Mouse (Mus musculus): ENCODE data around the gene H2-T23. TPM values are rescaled to one million over a fixed set of nuclear protein-coding genes. Genes with fewer than 3 reads are reported as not detected.
A peak's percentile ranks its signal among the peaks of the same experiment; 100 is the strongest.

Gene H2-T23
- polyA plus RNA-seq, 1 experiment from 2014 or later, result 9.3 TPM

DNA sequence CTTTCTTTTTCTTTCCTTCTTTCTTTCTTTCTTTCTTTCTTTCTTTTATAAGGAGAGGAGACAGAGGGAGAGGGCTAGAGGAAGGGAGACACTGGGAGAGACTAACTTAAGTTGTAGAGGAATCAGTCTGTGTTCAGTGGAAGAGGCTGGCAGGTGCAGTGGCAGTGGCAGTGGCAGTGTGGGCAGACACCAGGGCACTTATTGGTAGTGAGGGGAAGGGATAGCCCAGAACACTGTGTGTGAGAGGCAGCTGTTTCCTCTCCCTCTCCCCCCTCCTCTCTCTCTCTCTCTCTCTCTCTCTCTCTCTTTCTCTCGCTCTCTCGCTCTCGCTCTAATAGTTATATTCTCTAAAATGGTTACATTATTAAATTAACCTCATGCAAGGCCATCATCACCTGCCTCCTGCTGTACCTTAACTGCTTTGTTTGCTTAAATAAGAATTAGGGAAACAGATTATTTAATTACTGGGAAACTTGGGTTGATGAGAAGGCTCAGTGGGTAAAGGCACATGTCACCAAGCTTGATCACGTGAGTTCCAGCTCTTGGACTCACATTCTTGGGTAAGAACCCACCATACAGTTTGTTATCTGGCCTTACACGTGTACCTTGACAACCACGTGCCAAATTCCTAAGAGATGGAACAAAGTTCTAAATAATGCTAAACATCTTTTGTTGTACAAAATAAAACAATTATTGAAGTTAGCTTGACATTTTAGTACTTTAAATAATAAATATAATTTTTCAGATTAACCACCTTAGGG is 33.9 kb downstream of the H2-T23 start:
- Histone ChIP-seq H3K36me3 (no peaks in the 10 kb centered on the region), H3K9me3 (no peaks in the 10 kb centered on the region), H3K27me3 (replicated peaks) (no peaks in the 10 kb centered on the region), H3K27ac (no peak overlapping the region), H3K4me2 (replicated peaks) (no peak overlapping the region), H3K9ac (no peak overlapping the region), H3K4me3 (replicated peaks) (no peak overlapping the region), H3K4me1 (replicated peaks) (0 out of 2 replicates have a peak, but pooled peaks cover 10% of the 10 kb centered on the region)
- no peak for ATAC-seq
- WGBS, result 83% methylated on average over 6 of the region's 6 CpGs

DNA sequence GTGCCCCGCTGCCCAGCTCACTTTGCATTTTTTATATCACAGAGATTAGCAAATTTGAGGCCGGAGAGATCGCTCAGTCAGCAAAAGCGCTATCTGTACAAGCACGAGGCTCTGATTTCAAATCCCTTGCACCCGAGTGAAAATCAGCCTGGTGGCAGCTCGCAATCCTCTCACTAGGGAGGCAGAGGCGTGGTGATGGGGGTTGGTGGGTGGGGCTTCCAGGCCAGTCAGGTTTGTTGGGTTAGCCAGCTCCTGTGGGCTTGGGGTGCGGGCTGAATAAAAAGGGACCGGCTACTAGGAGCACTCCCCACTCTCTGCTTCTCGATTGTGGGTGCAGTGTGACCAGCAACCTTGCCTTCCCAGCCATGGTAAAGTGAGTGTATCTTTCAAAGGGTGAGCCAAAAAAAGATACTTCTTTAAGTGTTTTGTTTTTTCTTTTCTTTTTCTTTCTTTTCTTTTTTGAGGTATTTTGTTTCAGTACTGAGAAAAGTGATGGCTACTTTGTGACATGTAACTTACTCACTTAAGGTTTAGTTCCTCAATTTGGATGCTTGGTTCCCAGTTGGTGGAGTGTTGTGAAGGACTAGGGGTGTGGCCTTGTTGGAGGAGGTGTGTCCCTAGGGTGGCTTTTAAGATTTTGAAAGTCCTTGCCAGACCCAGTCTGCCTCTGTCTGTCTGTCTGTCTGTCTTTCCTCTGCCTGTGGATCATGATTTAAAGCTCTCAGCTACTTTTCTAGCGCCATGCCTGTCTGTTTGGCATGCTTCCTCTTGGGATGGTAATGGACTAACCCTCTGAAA is 34.7 kb downstream of the H2-T23 start:
- Histone ChIP-seq H3K27ac (no peak overlapping the region), H3K4me2 (replicated peaks) (0 out of 2 replicates have a peak overlapping the region, but pooled peaks have one; percentile 6)
- WGBS, result 56% methylated on average over 12 of the region's 12 CpGs

DNA sequence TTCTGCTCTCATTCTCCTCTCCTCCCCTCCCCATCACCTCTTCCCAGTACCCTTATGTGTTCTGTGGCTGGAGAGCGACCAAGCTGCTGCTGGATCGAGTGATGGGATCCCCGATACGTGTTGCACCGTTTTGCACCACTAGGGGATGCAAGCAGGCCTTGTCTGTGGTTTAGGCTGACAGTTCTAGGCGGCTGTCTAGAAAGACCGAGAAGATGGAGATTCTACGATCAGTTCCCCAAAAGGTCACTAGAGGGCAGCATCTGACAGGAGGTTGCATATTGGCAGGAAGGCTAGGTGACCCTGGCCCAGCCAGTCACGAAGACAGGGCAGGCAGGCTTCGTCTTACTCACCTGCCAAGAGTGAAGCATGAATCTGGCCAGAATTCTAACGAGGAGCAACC is 35.7 kb downstream of the H2-T23 start:
- Histone ChIP-seq H3K36me3 (no peaks in the 10 kb centered on the region), H3K4me1 (replicated peaks) (peaks cover 11% of the 10 kb centered on the region), H3K9ac (no peak overlapping the region), H3K4me2 (replicated peaks) (no peak overlapping the region), H3K9me3 (no peaks in the 10 kb centered on the region), H3K27ac (no peak overlapping the region), H3K4me3 (replicated peaks) (no peak overlapping the region), H3K27me3 (replicated peaks) (no peaks in the 10 kb centered on the region)
- WGBS, result 2% methylated on average over 11 of the region's 11 CpGs
- ATAC-seq, result peak; percentile 70

More for the DNA sequence above, 34.7 kb downstream of the H2-T23 start:
- no peaks in the 10 kb centered on the region for H3K9me3 ChIP-seq
- no peak overlapping the region for H3K4me3 ChIP-seq (replicated peaks)
- no peak for ATAC-seq
- H3K4me1 ChIP-seq (replicated peaks), result 0 out of 2 replicates have a peak, but pooled peaks cover 10% of the 10 kb centered on the region
- H3K27me3 ChIP-seq (replicated peaks), result no peaks in the 10 kb centered on the region
- no peak overlapping the region for H3K9ac ChIP-seq
- H3K36me3 ChIP-seq, result no peaks in the 10 kb centered on the region

DNA sequence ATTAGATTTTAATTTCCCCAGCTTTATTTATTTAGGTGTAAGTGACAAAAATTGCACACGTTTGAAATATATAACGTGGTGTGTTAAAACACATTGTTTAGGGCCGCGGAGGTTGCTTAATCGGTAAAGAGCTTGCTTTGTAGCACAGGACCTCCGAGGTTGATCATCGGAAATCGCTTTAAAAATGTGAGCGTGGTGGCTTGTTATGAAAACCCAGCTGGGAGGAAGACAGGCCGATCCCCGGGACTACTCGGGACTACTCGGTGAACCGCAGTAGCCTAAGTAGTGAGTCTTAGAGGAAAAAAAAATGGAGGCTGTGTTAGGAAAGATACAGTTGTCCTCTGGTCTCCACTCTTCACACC is 37.8 kb downstream of the H2-T23 start:
- H3K27ac ChIP-seq, result no peak overlapping the region
- ATAC-seq, result no peak

DNA sequence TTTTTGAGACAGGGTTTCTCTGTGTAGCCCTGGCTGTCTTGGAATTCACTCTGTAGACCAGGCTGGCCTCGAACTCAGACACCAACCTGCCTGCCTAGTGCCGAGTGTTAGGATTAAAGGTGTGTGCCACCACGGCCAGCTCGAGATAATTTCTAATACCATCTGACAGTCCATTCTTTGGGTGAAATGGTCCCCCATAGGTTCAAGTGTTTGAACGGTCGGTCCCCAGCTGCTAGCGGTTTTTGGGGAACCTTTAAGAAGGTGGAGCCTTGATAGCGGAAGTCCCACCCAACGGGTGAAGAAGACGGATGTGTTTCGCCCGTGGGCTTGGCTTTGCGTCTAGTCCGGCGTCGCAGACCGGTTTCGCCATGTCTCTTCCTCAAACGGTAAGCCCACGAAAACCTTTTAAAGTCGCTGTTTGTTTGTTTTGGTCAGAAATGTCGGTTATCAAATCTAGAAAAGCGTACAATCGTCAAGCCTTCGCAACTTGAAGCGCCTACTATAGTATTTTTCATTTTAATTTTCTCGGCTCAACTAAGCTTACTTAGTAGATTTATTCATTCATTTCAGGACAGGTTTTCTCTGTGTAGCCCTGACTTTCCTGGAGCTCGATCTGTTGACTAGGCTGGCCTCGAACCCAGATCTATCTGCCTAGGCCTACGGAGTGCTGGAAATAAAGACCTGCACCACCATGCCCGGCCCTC is 38.3 kb downstream of the H2-T23 start:
- Histone ChIP-seq H3K9ac (peak overlapping the region; percentile 43), H3K4me1 (replicated peaks) (peaks cover 14% of the 10 kb centered on the region), H3K9me3 (no peaks in the 10 kb centered on the region), H3K4me2 (replicated peaks) (peak overlapping the region; percentile 66), H3K36me3 (0 out of 2 replicates have a peak, but pooled peaks cover 3% of the 10 kb centered on the region), H3K27me3 (replicated peaks) (no peaks in the 10 kb centered on the region), H3K4me3 (replicated peaks) (peak overlapping the region; percentile 45), H3K27ac (no peak overlapping the region)
- ATAC-seq, result peak; percentile 71
- 4% methylated on average over 31 of the region's 31 CpGs for WGBS

More for the DNA sequence above, 37.8 kb downstream of the H2-T23 start:
- Histone ChIP-seq H3K9ac (peak overlapping the region; percentile 43), H3K4me1 (replicated peaks) (peaks cover 14% of the 10 kb centered on the region), H3K9me3 (no peaks in the 10 kb centered on the region), H3K27me3 (replicated peaks) (no peaks in the 10 kb centered on the region), H3K4me3 (replicated peaks) (peak overlapping the region; percentile 45), H3K4me2 (replicated peaks) (peak overlapping the region; percentile 66), H3K36me3 (no peaks in the 10 kb centered on the region)
- WGBS, result 4% methylated on average over 14 of the region's 14 CpGs

DNA sequence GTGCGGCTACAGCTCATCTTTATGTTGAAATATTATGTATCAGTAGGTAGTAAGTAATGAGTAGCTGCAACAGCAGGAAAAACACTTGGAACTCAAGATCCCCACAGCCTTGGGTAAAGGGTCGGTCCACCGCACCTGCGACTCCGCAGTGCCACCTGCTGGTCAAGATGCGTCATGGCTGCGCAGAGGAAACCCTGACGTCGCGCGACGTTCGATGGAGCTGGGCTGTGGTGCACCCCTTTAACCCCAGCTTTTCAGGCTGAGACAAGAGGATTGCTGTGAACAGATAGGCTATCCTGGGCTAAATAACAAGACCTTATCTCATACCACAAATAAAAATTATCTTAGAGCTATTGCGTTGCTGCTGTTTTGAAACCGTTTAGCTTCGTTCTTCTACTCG is 39.0 kb downstream of the H2-T23 start:
- WGBS, result 6% methylated on average over 17 of the region's 17 CpGs
- Histone ChIP-seq H3K27ac (no peak overlapping the region), H3K36me3 (0 out of 2 replicates have a peak, but pooled peaks cover 7% of the 10 kb centered on the region), H3K9me3 (no peaks in the 10 kb centered on the region), H3K4me1 (replicated peaks) (peaks cover 14% of the 10 kb centered on the region), H3K9ac (no peak overlapping the region), H3K4me3 (replicated peaks) (no peak overlapping the region; the same call in 1 of the 2 replicates), H3K27me3 (replicated peaks) (no peaks in the 10 kb centered on the region), H3K4me2 (replicated peaks) (peak overlapping the region; percentile 66)
- ATAC-seq, result peak; percentile 68

DNA sequence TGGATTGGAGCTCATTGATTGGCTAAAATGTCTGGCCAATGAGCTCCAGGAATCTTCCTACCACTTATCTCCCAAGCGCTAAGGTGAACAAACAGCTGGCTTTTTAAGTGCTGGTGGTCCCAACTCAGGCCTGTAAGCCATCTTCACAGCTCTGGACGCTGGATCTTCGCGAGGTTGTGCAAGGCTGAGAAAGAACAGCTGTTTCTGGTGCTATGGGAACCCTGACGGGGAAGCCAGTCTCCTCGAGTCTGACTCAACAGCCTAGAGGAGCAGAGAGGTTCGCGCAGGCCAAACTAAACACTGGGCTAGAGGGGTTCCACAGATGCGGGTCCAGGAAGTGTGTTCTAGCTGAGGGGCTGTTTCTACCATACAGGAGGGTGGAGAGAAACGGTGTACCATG is 40.9 kb downstream of the H2-T23 start:
- no peak overlapping the region for H3K4me3 ChIP-seq (replicated peaks)
- H3K4me2 ChIP-seq (replicated peaks), result peak overlapping the region; percentile 3; the same call in 1 of the 2 replicates
- 28% methylated on average over 10 of the region's 10 CpGs for WGBS
- H3K9me3 ChIP-seq, result no peaks in the 10 kb centered on the region
- H3K27me3 ChIP-seq (replicated peaks), result no peaks in the 10 kb centered on the region
- no peak overlapping the region for H3K9ac ChIP-seq
- H3K36me3 ChIP-seq, result peaks cover 24% of the 10 kb centered on the region
- no peak for ATAC-seq
- peaks cover 10% of the 10 kb centered on the region for H3K4me1 ChIP-seq (replicated peaks)
- no peak overlapping the region for H3K27ac ChIP-seq

DNA sequence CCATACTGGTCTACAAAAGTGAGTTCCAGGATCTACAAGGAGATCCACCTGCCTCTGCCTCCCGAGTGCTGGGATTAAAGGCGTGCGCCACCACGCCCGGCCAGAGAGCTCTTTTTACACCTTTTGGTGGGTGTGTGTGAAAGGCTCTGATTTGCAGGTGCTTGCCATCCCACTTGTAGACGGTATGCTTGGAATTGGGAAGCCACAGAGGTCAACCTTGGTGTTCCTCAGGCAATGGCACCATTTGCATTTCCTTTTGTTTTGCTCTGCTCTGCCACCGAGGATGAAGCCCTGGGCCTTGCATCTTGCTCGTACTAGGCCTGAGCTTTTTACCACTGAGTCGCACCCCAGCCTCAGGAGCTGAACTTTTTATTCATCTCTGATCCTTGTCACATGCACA is 50.9 kb downstream of the H2-T23 start:
- no peaks in the 10 kb centered on the region for H3K9me3 ChIP-seq
- no peak for ATAC-seq
- H3K36me3 ChIP-seq, result peaks cover 23% of the 10 kb centered on the region
- peaks cover 22% of the 10 kb centered on the region for H3K4me1 ChIP-seq (replicated peaks)
- no peak overlapping the region for H3K4me3 ChIP-seq (replicated peaks)
- no peaks in the 10 kb centered on the region for H3K27me3 ChIP-seq (replicated peaks)
- no peak overlapping the region for H3K27ac ChIP-seq
- WGBS, result 91% methylated on average over 9 of the region's 9 CpGs
- H3K4me2 ChIP-seq (replicated peaks), result no peak overlapping the region; the same call in 1 of the 2 replicates
- no peak overlapping the region for H3K9ac ChIP-seq

DNA sequence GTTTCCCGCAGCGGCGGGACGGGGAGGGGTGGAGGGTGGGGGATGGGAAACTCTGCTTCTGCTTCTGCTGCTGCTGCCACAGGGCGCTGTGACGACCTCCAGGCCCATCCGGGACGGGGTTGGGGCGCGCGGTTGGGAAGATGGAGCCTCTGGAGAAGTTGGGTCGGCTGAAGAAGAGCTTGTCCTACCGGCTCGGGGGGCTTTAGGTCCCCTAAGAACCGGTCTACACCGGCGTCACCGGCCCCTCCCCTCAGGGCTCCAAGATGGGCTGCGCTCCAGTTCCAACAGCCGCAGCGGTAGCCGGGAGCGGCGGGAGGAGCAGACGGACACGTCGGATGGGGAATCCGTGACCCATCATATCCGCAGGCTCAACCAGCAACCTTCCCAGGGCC is 52.3 kb downstream of the H2-T23 start:
- no peaks in the 10 kb centered on the region for H3K27me3 ChIP-seq (replicated peaks)
- 0% methylated on average over 28 of the region's 29 CpGs for WGBS
- H3K9me3 ChIP-seq, result no peaks in the 10 kb centered on the region
- H3K4me1 ChIP-seq (replicated peaks), result peaks cover 22% of the 10 kb centered on the region
- H3K4me3 ChIP-seq (replicated peaks), result peak overlapping the region; percentile 94
- peaks cover 17% of the 10 kb centered on the region for H3K36me3 ChIP-seq
- peak overlapping the region; percentile 89 for H3K4me2 ChIP-seq (replicated peaks)
- H3K27ac ChIP-seq, result peak overlapping the region; percentile 95
- peak overlapping the region; percentile 81 for H3K9ac ChIP-seq
- peak; percentile 24 for ATAC-seq

Other genes with a start within 250 kb of the H2-T23 start
- 13.9 and 14.4 TPM in 2 replicates for gene Ier3, start 211.2 kb downstream of the H2-T23 start, polyA plus RNA-seq (2015; fragmentation: Nextera tagmentation; extraction: Ambion mirVana)
- 49.1 and 49.4 TPM in 2 replicates for gene Flot1, start 209.6 kb downstream of the H2-T23 start, polyA plus RNA-seq (2015; fragmentation: Nextera tagmentation; extraction: Ambion mirVana)
- gene Tubb5, start 194.5 kb downstream of the H2-T23 start, polyA plus RNA-seq (2015; fragmentation: Nextera tagmentation; extraction: Ambion mirVana), result 729 and 776 TPM in 2 replicates
- gene Mdc1, start 191.3 kb downstream of the H2-T23 start, polyA plus RNA-seq (2015; fragmentation: Nextera tagmentation; extraction: Ambion mirVana), result 14.9 and 16.1 TPM in 2 replicates
- gene Nrm, start 171.5 kb downstream of the H2-T23 start, polyA plus RNA-seq (2015; fragmentation: Nextera tagmentation; extraction: Ambion mirVana), result 48.5 and 51.7 TPM in 2 replicates
- 19.6 TPM in 2 replicates for gene Ppp1r18, start 167.3 kb downstream of the H2-T23 start, polyA plus RNA-seq (2015; fragmentation: Nextera tagmentation; extraction: Ambion mirVana)
- 43.1 and 44.2 TPM in 2 replicates for gene Dhx16, start 153.0 kb downstream of the H2-T23 start, polyA plus RNA-seq (2015; fragmentation: Nextera tagmentation; extraction: Ambion mirVana)
- gene 2310061I04Rik, start 135.4 kb downstream of the H2-T23 start, polyA plus RNA-seq (2015; fragmentation: Nextera tagmentation; extraction: Ambion mirVana), result 25.5 and 31.9 TPM in 2 replicates
- gene Atat1, start 122.8 kb downstream of the H2-T23 start, polyA plus RNA-seq (2015; fragmentation: Nextera tagmentation; extraction: Ambion mirVana), result 47.2 and 47.7 TPM in 2 replicates
- 126 and 139 TPM in 2 replicates for gene Mrps18b, start 116.5 kb downstream of the H2-T23 start, polyA plus RNA-seq (2015; fragmentation: Nextera tagmentation; extraction: Ambion mirVana)
- gene Ppp1r10, start 116.4 kb downstream of the H2-T23 start, polyA plus RNA-seq (2015; fragmentation: Nextera tagmentation; extraction: Ambion mirVana), result 32.4 and 32.9 TPM in 2 replicates
- 91.6 and 99.9 TPM in 2 replicates for gene Abcf1, start 63.1 kb downstream of the H2-T23 start, polyA plus RNA-seq (2015; fragmentation: Nextera tagmentation; extraction: Ambion mirVana)
- 37.5 and 39.9 TPM in 2 replicates for gene Gnl1, start 53.0 kb downstream of the H2-T23 start, polyA plus RNA-seq (2015; fragmentation: Nextera tagmentation; extraction: Ambion mirVana)
- 24.5 and 25.7 TPM in 2 replicates for gene Prr3, start 52.6 kb downstream of the H2-T23 start, polyA plus RNA-seq (2015; fragmentation: Nextera tagmentation; extraction: Ambion mirVana)
- gene H2-T24, start 12.3 kb downstream of the H2-T23 start, polyA plus RNA-seq (2015; fragmentation: Nextera tagmentation; extraction: Ambion mirVana), result 2.0 and 2.8 TPM in 2 replicates
- gene H2-T22, start 9.9 kb upstream of the H2-T23 start, polyA plus RNA-seq (2015; fragmentation: Nextera tagmentation; extraction: Ambion mirVana), result 13.3 and 13.9 TPM in 2 replicates
- gene Gm6034, start 10.1 kb upstream of the H2-T23 start, polyA plus RNA-seq (2015; fragmentation: Nextera tagmentation; extraction: Ambion mirVana), result 0.11 and 0.25 TPM in 2 replicates
- gene Gm11127, start 25.5 kb upstream of the H2-T23 start, polyA plus RNA-seq (2015; fragmentation: Nextera tagmentation; extraction: Ambion mirVana), result 3.3 and 3.5 TPM in 2 replicates
- 0.11 TPM in 2 replicates for gene Gm19684, start 88.8 kb upstream of the H2-T23 start, polyA plus RNA-seq (2015; fragmentation: Nextera tagmentation; extraction: Ambion mirVana)
- 1.4 and 1.5 TPM in 2 replicates for gene Gm7030, start 96.6 kb upstream of the H2-T23 start, polyA plus RNA-seq (2015; fragmentation: Nextera tagmentation; extraction: Ambion mirVana)
- 1.2 and 2.2 TPM in 2 replicates for gene Gm8909, start 135.7 kb upstream of the H2-T23 start, polyA plus RNA-seq (2015; fragmentation: Nextera tagmentation; extraction: Ambion mirVana)
- 24.3 and 30.1 TPM in 2 replicates for gene H2-T3, start 157.4 kb upstream of the H2-T23 start, polyA plus RNA-seq (2015; fragmentation: Nextera tagmentation; extraction: Ambion mirVana)
- gene Rpp21, start 225.2 kb upstream of the H2-T23 start, polyA plus RNA-seq (2015; fragmentation: Nextera tagmentation; extraction: Ambion mirVana), result 124 and 141 TPM in 2 replicates
- 12.5 and 13.6 TPM in 2 replicates for gene Trim39, start 239.4 kb upstream of the H2-T23 start, polyA plus RNA-seq (2015; fragmentation: Nextera tagmentation; extraction: Ambion mirVana)